Mouse (Mus musculus) kidney, postnatal 0 days (tissue): ENCODE data around the gene Slc22a4. TPM values are rescaled to one million over a fixed set of nuclear protein-coding genes. Genes with fewer than 3 reads are reported as not detected.

ENCODE experiments used
- ATAC-seq: fragments of 200-750 bp; cut with Nextera tagmentation; replicated peaks from 2 replicates; pipeline ENCODE4 v1.8.0; 2017; ENCODE audit warnings: low read depth, moderate number of reproducible peaks, moderate TSS enrichment, moderate library complexity; ENCODE audit not compliant: low FRiP score
- DNase-seq: peaks from one replicate; pipeline ENCODE4 v3.0.0-alpha.2; 2016; ENCODE audit warnings: low spot score
- H3K27ac ChIP-seq: fragments of 300-500 bp; sonication (generic); 2 replicates; pipeline ENCODE4 v1.5.1; 2014; ENCODE audit warnings: mild to moderate bottlenecking
- H3K27me3 ChIP-seq: fragments of 300-500 bp; sonication (generic); 2 replicates; pipeline ENCODE4 v1.6.1; 2014; ENCODE audit warnings: low read length, mixed read lengths; ENCODE audit not compliant: insufficient read depth
- H3K36me3 ChIP-seq: fragments of 300-500 bp; sonication (generic); 2 replicates; pipeline ENCODE4 v1.6.1; 2014; ENCODE audit warnings: low read length, mixed read lengths; ENCODE audit not compliant: insufficient read depth
- H3K4me1 ChIP-seq: fragments of 300-500 bp; sonication (generic); replicated peaks from 2 replicates; pipeline ENCODE4 v1.6.1; 2014; ENCODE audit warnings: antibody characterized with exemption, low read length, mixed read lengths; ENCODE audit not compliant: insufficient read depth
- H3K4me2 ChIP-seq: fragments of 300-500 bp; sonication (generic); 2 replicates; pipeline ENCODE4 v1.6.1; 2014; ENCODE audit warnings: mild to moderate bottlenecking, low read length, moderate library complexity, mixed read lengths
- H3K4me3 ChIP-seq: fragments of 300-500 bp; sonication (generic); replicated peaks from 2 replicates; pipeline ENCODE4 v1.5.1; 2014; ENCODE audit warnings: low read depth, low read length
- H3K9ac ChIP-seq: fragments of 300-500 bp; sonication (generic); 2 replicates; pipeline ENCODE4 v1.6.1; 2014; ENCODE audit warnings: low read depth, low read length
- H3K9me3 ChIP-seq: fragments of 300-500 bp; sonication (generic); replicated peaks from 2 replicates; pipeline ENCODE4 v1.6.1; 2016; ENCODE audit warnings: low read length, inconsistent platforms, mixed read lengths
- CTCF ChIP-seq: IDR thresholded peaks from 2 replicates; pipeline ENCODE4 v1.5.1; 2016; ENCODE audit warnings: antibody characterized with exemption, low read depth, mild to moderate bottlenecking, moderate library complexity
- WGBS: fragments of 180-500 bp; shearing (Covaris S2); extraction: QIAGEN DNeasy Blood & Tissue Kit; methylation state at CpG from one replicate; pipeline ENCODE4 v1.1.7; 2014; 5-methylcytosine and 5-hydroxymethylcytosine counted together
- polyA plus RNA-seq: library from polyadenylated mRNA; unstranded; fragments of >200 nt; fragmentation: Nextera tagmentation; extraction: Ambion mirVana; gene quantifications from 2 replicates; pipeline ENCODE4 v1.2.1, GENCODE M21; 2015

Gene Slc22a4
- polyA plus RNA-seq, 1 experiment from 2014 or later = 3.6 TPM

DNA sequence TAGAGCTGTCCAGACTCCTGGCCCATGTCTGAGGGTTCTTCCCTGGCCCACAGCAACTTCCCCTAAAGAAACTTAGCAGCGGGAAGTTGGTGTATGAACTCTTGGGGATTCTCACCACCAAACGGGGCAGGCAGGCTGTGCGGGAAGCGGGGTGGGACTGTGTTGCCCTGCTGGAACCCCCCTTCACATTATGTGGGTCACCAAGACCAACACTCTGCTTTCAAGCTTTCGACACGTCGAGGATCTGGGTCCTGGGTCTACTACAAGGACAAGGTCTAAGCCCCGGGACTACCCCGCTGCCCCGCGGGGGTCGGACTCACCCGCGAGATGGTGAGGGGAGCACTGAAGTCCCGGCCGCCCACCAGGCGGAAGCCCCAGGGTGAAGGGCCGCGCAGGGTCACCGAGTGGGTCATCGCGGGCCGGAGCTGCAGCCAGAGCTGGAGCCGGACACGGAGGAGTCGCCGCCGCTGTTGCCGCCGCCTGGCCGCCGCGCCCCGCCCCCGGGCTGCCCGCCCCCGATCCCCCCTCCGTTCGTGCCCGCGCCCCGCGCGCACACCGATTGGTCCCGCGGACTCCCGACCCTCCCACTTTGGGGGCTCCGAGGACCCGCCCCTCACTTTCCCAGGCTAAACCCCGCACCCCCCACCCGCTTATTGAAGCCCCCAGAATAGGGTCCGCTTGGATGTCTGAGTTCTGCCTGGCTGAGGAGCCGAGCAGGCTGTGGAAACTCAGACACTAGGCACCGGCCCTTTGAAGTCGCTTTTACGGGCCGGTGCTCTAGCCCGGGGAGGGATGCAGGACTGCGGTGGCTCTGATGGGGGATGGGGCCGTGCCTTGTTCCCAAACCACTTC, 40.9 kb upstream of the Slc22a4 start, which contains the start of gene Pdlim4:
Gene Pdlim4 (minus strand): TSS at position 495 of the 852 bp plus-strand sequence.
- peak; percentile 79 for DNase-seq
- H3K36me3 ChIP-seq = no peaks in the 10 kb centered on the region
- H3K27me3 ChIP-seq = no peaks in the 10 kb centered on the region
- peak within 1 kb of the TSS; percentile 65 for H3K27ac ChIP-seq
- H3K4me3 ChIP-seq = peak within 1 kb of the TSS; percentile 42
- H3K9me3 ChIP-seq = no peaks in the 10 kb centered on the region
- 2% methylated on average over 44 of the region's 61 CpGs for WGBS
- ATAC-seq = peak; percentile 63
- no peak for TF ChIP-seq CTCF
- H3K9ac ChIP-seq = peak within 1 kb of the TSS; percentile 42
- peaks cover 7% of the 10 kb centered on the region for H3K4me1 ChIP-seq
- peak within 1 kb of the TSS; percentile 83 for H3K4me2 ChIP-seq

DNA sequence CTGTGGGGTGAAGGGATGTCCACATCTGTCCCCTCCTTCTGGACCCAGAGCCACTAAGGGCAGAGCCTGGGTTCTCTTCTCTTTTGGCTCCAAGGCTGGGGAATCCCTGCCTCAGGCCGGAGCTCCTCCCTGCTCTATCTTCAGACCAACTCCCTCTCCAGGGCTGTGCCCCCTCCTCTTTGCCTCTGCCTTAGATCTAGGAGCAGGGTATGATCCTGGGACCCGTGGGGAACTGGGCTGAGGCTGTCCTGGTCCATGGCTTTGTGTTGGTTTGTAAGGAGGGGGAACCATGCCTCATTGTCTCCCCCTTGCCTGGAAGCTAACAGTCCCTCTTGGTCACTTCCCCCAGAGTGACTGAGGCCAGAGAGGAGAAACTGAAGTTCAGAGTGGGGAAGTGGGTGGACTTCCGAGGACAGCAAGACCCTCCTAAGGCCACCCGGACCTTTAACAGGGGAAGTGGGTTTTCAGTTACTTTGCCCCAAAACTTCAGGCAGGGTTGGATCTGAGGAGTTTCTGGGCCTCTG, 40.2 kb upstream of the Slc22a4 start:
- DNase-seq = no peak
- Histone ChIP-seq H3K9ac (peak overlapping the region; percentile 42; the same call in 1 of the 2 replicates), H3K4me1 (peaks cover 10% of the 10 kb centered on the region), H3K36me3 (no peaks in the 10 kb centered on the region), H3K4me3 (peak overlapping the region; percentile 42), H3K27me3 (no peaks in the 10 kb centered on the region), H3K4me2 (peak overlapping the region; percentile 83), H3K27ac (peak overlapping the region; percentile 65), H3K9me3 (no peaks in the 10 kb centered on the region)
- WGBS = 24% methylated on average over 4 of the region's 4 CpGs
- no peak for ATAC-seq
- no peak for TF ChIP-seq CTCF

GRCm38 (mm10) chr11:54067318-54067995, 39.6 kb upstream of the Slc22a4 start:
- Histone ChIP-seq H3K4me1 (peaks cover 16% of the 10 kb centered on the region), H3K4me2 (peak overlapping the region; percentile 83), H3K9ac (peak overlapping the region; percentile 42; the same call in 1 of the 2 replicates), H3K36me3 (no peaks in the 10 kb centered on the region), H3K9me3 (no peaks in the 10 kb centered on the region), H3K27me3 (no peaks in the 10 kb centered on the region), H3K27ac (peak overlapping the region; percentile 65; the same call in 1 of the 2 replicates), H3K4me3 (peak overlapping the region; percentile 42)
- DNase-seq (peak; percentile 69), ATAC-seq (no peak)
- TF ChIP-seq CTCF = no peak
- WGBS = 30% methylated on average over 12 of the region's 12 CpGs

- Histone ChIP-seq H3K9ac (no peak overlapping the region), H3K4me3 (no peak overlapping the region), H3K4me2 (no peak overlapping the region), H3K9me3 (no peaks in the 10 kb centered on the region), H3K27me3 (no peaks in the 10 kb centered on the region), H3K36me3 (no peaks in the 10 kb centered on the region), H3K27ac (no peak overlapping the region), H3K4me1 (peaks cover 26% of the 10 kb centered on the region)
- ATAC-seq (no peak), DNase-seq (no peak)
- TF ChIP-seq CTCF = no peak
- WGBS = 55% methylated on average over 5 of the region's 5 CpGs
Observed at GRCm38 (mm10) chr11:54066400-54066799, 38.5 kb upstream of the Slc22a4 start.

GRCm38 (mm10) chr11:54065915-54066178, 38.0 kb upstream of the Slc22a4 start:
- Histone ChIP-seq H3K27me3 (no peaks in the 10 kb centered on the region), H3K4me1 (peaks cover 27% of the 10 kb centered on the region), H3K4me3 (no peak overlapping the region), H3K4me2 (no peak overlapping the region), H3K9ac (no peak overlapping the region), H3K9me3 (no peaks in the 10 kb centered on the region), H3K27ac (no peak overlapping the region), H3K36me3 (no peaks in the 10 kb centered on the region)
- TF ChIP-seq CTCF = no peak
- ATAC-seq (no peak), DNase-seq (no peak)
- WGBS = 76% methylated on average over 4 of the region's 4 CpGs

- WGBS = 90% methylated on average over 12 of the region's 12 CpGs
- DNase-seq = no peak
- Histone ChIP-seq H3K9me3 (no peaks in the 10 kb centered on the region), H3K4me2 (no peak overlapping the region), H3K27ac (no peak overlapping the region), H3K36me3 (no peaks in the 10 kb centered on the region), H3K4me1 (peaks cover 33% of the 10 kb centered on the region), H3K27me3 (no peaks in the 10 kb centered on the region), H3K4me3 (no peak overlapping the region), H3K9ac (no peak overlapping the region)
- TF ChIP-seq CTCF = no peak
- ATAC-seq = no peak
Observed at GRCm38 (mm10) chr11:54065106-54065914, 37.4 kb upstream of the Slc22a4 start.
